Mouse (Mus musculus): ENCODE measurements around the gene Atp6v0b. TPM values are rescaled to one million over a fixed set of nuclear protein-coding genes. Genes with fewer than 3 reads are reported as not detected.

Atp6v0b gene
- total RNA-seq, 2 experiments from 2014 or later, result 55.4 to 57.6 TPM

GRCm38 (mm10) chr4:117849063-117849462 is 38.1 kb downstream of the Atp6v0b start:
- no peak for DNase-seq
- intact Hi-C loops (cut with DNase I; ENCODE audit: low total_unique reads), result no loop called here

GRCm38 (mm10) chr4:117847011-117847410 is 40.1 kb downstream of the Atp6v0b start:
- intact Hi-C loops (cut with DNase I; ENCODE audit: low total_unique reads), result no loop called here
- DNase-seq, result no peak

GRCm38 (mm10) chr4:117846261-117846660 is 40.9 kb downstream of the Atp6v0b start:
- intact Hi-C loops (cut with DNase I; ENCODE audit: low total_unique reads), result no loop called here
- DNase-seq, result no peak

- DNase-seq, result no peak
- intact Hi-C loops (cut with DNase I; ENCODE audit: low total_unique reads), result no loop called here
These were observed 41.8 kb downstream of the Atp6v0b start for GRCm38 (mm10) chr4:117845316-117845715.

- no peak for DNase-seq
- intact Hi-C loops (cut with DNase I; ENCODE audit: low total_unique reads), result no loop called here
These were observed 42.7 kb downstream of the Atp6v0b start for GRCm38 (mm10) chr4:117844467-117844866.

GRCm38 (mm10) chr4:117843101-117843500 is 44.0 kb downstream of the Atp6v0b start:
- intact Hi-C loops (cut with DNase I; ENCODE audit: low total_unique reads), result no loop called here
- no peak for DNase-seq

GRCm38 (mm10) chr4:117841566-117841965 is 45.6 kb downstream of the Atp6v0b start:
- intact Hi-C loops (cut with DNase I; ENCODE audit: low total_unique reads), result no loop called here
- no peak for DNase-seq

- intact Hi-C loops (cut with DNase I; ENCODE audit: low total_unique reads), result no loop called here
- no peak for DNase-seq
These were observed 46.3 kb downstream of the Atp6v0b start for GRCm38 (mm10) chr4:117840821-117841220.

GRCm38 (mm10) chr4:117839366-117839765 is 47.8 kb downstream of the Atp6v0b start:
- DNase-seq, result no peak
- intact Hi-C loops (cut with DNase I; ENCODE audit: low total_unique reads), result loop anchor here (10.0 kb wide), 1 partner anchor 75 kb away; the partner anchor contains the start of gene Ipo13

GRCm38 (mm10) chr4:117837271-117837670 is 49.9 kb downstream of the Atp6v0b start:
- intact Hi-C loops (cut with DNase I; ENCODE audit: low total_unique reads), result loop anchor here (10.0 kb wide), 1 partner anchor 78 kb away; the partner anchor contains the start of gene Ipo13
- DNase-seq, result no peak

GRCm38 (mm10) chr4:117836204-117836767 is 50.8 kb downstream of the Atp6v0b start:
- DNase-seq, result peak; percentile 84
- intact Hi-C loops (cut with DNase I; ENCODE audit: low total_unique reads), result loop anchor here (10.0 kb wide), 1 partner anchor 79 kb away; the partner anchor contains the start of gene Ipo13

- DNase-seq, result peak; percentile 43
- intact Hi-C loops (cut with DNase I; ENCODE audit: low total_unique reads), result loop anchor here (10.0 kb wide), 1 partner anchor 79 kb away; the partner anchor contains the start of gene Ipo13
These were observed 51.5 kb downstream of the Atp6v0b start for GRCm38 (mm10) chr4:117835531-117836111.

- intact Hi-C loops (cut with DNase I; ENCODE audit: low total_unique reads), result loop anchor here (10.0 kb wide), 1 partner anchor 80 kb away; the partner anchor contains the start of gene Ipo13
- peak; percentile 61 for DNase-seq
These were observed 52.1 kb downstream of the Atp6v0b start for GRCm38 (mm10) chr4:117834845-117835530.

- no peak for DNase-seq
- intact Hi-C loops (cut with DNase I; ENCODE audit: low total_unique reads), result loop anchor here (10.0 kb wide), 1 partner anchor 80 kb away; the partner anchor contains the start of gene Ipo13
These were observed 52.7 kb downstream of the Atp6v0b start, which contains the start of gene Slc6a9 for GRCm38 (mm10) chr4:117834457-117834844. Gene Slc6a9, plus strand, starts transcription at chr4:117834506.

Other genes starting within 250 kb of the Atp6v0b start
- 10 to 100 TPM; 17.9 to 18.1 TPM for gene Dmap1, start 205.1 kb downstream of the Atp6v0b start, total RNA-seq (2021)
- not detected for gene Gm12845, start 162.9 kb downstream of the Atp6v0b start, total RNA-seq (2021)
- not detected for gene Klf17, start 121.7 kb downstream of the Atp6v0b start, total RNA-seq (2021)
- gene Slc6a9, start 52.8 kb downstream of the Atp6v0b start, total RNA-seq (2021), result 1 to 10 TPM; 4.0 to 6.2 TPM
- under 1 TPM; 0.39 to 0.47 TPM for gene Ccdc24, start 14.8 kb downstream of the Atp6v0b start, total RNA-seq (2021)
- gene B4galt2, start 3.8 kb downstream of the Atp6v0b start, total RNA-seq (2021), result 1 to 10 TPM; 6.5 to 8.1 TPM
- 1 to 10 TPM; 2.6 to 2.7 TPM for gene Dph2, start 4.7 kb upstream of the Atp6v0b start, total RNA-seq (2021)
- gene Ipo13, start 27.7 kb upstream of the Atp6v0b start, total RNA-seq (2021), result 100 to 1,000 TPM; 141 to 204 TPM
- under 1 TPM; 0.31 TPM for gene Artn, start 42.4 kb upstream of the Atp6v0b start, total RNA-seq (2021)
- gene St3gal3, start 247.6 kb upstream of the Atp6v0b start, total RNA-seq (2021), result 10 to 100 TPM; 50.0 to 56.1 TPM

Data from gastrocnemius, postnatal 14 days (tissue).